Mouse (Mus musculus): ENCODE measurements around the gene Grid1. TPM values are rescaled to one million over a fixed set of nuclear protein-coding genes. Genes with fewer than 3 reads are reported as not detected.
A peak's percentile ranks its signal among the peaks of the same experiment; 100 is the strongest.

Grid1 gene
- polyA plus RNA-seq, 1 experiment from 2014 or later: 0.36 TPM

- no peaks in the 10 kb centered on the region for H3K36me3 ChIP-seq (ENCODE audit: control insufficient read depth, insufficient read depth, low read length)
- no peak overlapping the region for H3K9ac ChIP-seq (ENCODE audit: low read length)
- no peaks in the 10 kb centered on the region for H3K9me3 ChIP-seq (ENCODE audit: control insufficient read depth, low read length)
- H3K4me1 ChIP-seq (replicated peaks; ENCODE audit: control insufficient read depth, insufficient read depth, low read length): no peaks in the 10 kb centered on the region
- DNase-seq (ENCODE audit: low spot score): no peak
- 93% methylated on average over 4 of the region's 4 CpGs for WGBS
- no peak overlapping the region for H3K4me2 ChIP-seq (ENCODE audit: low read depth, low read length, severe bottlenecking)
- no peaks in the 10 kb centered on the region for H3K27me3 ChIP-seq (ENCODE audit: control insufficient read depth, insufficient read depth, low read length)
- no peak overlapping the region for H3K27ac ChIP-seq (ENCODE audit: low read depth, low read length)
- H3K4me3 ChIP-seq (ENCODE audit: low read depth, low read length): no peak overlapping the region
- ATAC-seq (replicated peaks; ENCODE audit: low FRiP score): no peak
Measured at GRCm38 (mm10) chr14:35219021-35219420, 399.1 kb downstream of the Grid1 start.

- Histone ChIP-seq H3K9me3 (ENCODE audit: control insufficient read depth, low read length) (no peaks in the 10 kb centered on the region), H3K4me3 (ENCODE audit: low read depth, low read length) (no peak overlapping the region), H3K36me3 (ENCODE audit: control insufficient read depth, insufficient read depth, low read length) (no peaks in the 10 kb centered on the region), H3K4me1 (replicated peaks; ENCODE audit: control insufficient read depth, insufficient read depth, low read length) (no peaks in the 10 kb centered on the region), H3K27me3 (ENCODE audit: control insufficient read depth, insufficient read depth, low read length) (no peaks in the 10 kb centered on the region), H3K9ac (ENCODE audit: low read length) (no peak overlapping the region), H3K4me2 (ENCODE audit: low read depth, low read length, severe bottlenecking) (no peak overlapping the region), H3K27ac (ENCODE audit: low read depth, low read length) (no peak overlapping the region)
- 81% methylated on average over 2 of the region's 2 CpGs for WGBS
- ATAC-seq (replicated peaks; ENCODE audit: low FRiP score): no peak
- no peak for DNase-seq (ENCODE audit: low spot score)
Measured at GRCm38 (mm10) chr14:35222196-35222595, 402.3 kb downstream of the Grid1 start.

GRCm38 (mm10) chr14:35227581-35227980, 407.7 kb downstream of the Grid1 start:
- Histone ChIP-seq H3K4me2 (ENCODE audit: low read depth, low read length, severe bottlenecking) (no peak overlapping the region), H3K9ac (ENCODE audit: low read length) (no peak overlapping the region), H3K27ac (ENCODE audit: low read depth, low read length) (no peak overlapping the region), H3K4me3 (ENCODE audit: low read depth, low read length) (no peak overlapping the region), H3K4me1 (replicated peaks; ENCODE audit: control insufficient read depth, insufficient read depth, low read length) (no peaks in the 10 kb centered on the region), H3K9me3 (ENCODE audit: control insufficient read depth, low read length) (no peaks in the 10 kb centered on the region), H3K36me3 (ENCODE audit: control insufficient read depth, insufficient read depth, low read length) (no peaks in the 10 kb centered on the region), H3K27me3 (ENCODE audit: control insufficient read depth, insufficient read depth, low read length) (no peaks in the 10 kb centered on the region)
- DNase-seq (ENCODE audit: low spot score) (no peak), ATAC-seq (replicated peaks; ENCODE audit: low FRiP score) (no peak)
- WGBS: 86% methylated on average over 5 of the region's 5 CpGs

- H3K4me3 ChIP-seq (ENCODE audit: low read depth, low read length): no peak overlapping the region
- ATAC-seq (replicated peaks; ENCODE audit: low FRiP score) (no peak), DNase-seq (ENCODE audit: low spot score) (no peak)
- H3K27me3 ChIP-seq (ENCODE audit: control insufficient read depth, insufficient read depth, low read length): no peaks in the 10 kb centered on the region
- H3K9me3 ChIP-seq (ENCODE audit: control insufficient read depth, low read length): no peaks in the 10 kb centered on the region
- no peaks in the 10 kb centered on the region for H3K4me1 ChIP-seq (replicated peaks; ENCODE audit: control insufficient read depth, insufficient read depth, low read length)
- no peak overlapping the region for H3K4me2 ChIP-seq (ENCODE audit: low read depth, low read length, severe bottlenecking)
- no peak overlapping the region for H3K9ac ChIP-seq (ENCODE audit: low read length)
- H3K27ac ChIP-seq (ENCODE audit: low read depth, low read length): no peak overlapping the region
- no peaks in the 10 kb centered on the region for H3K36me3 ChIP-seq (ENCODE audit: control insufficient read depth, insufficient read depth, low read length)
Measured at GRCm38 (mm10) chr14:35231384-35231783, 411.5 kb downstream of the Grid1 start.

GRCm38 (mm10) chr14:35242882-35243281, 423.0 kb downstream of the Grid1 start:
- H3K4me2 ChIP-seq (ENCODE audit: low read depth, low read length, severe bottlenecking): no peak overlapping the region
- H3K9me3 ChIP-seq (ENCODE audit: control insufficient read depth, low read length): no peaks in the 10 kb centered on the region
- H3K27ac ChIP-seq (ENCODE audit: low read depth, low read length): no peak overlapping the region
- H3K9ac ChIP-seq (ENCODE audit: low read length): no peak overlapping the region
- no peak for ATAC-seq (replicated peaks; ENCODE audit: low FRiP score)
- H3K36me3 ChIP-seq (ENCODE audit: control insufficient read depth, insufficient read depth, low read length): no peaks in the 10 kb centered on the region
- H3K4me1 ChIP-seq (replicated peaks; ENCODE audit: control insufficient read depth, insufficient read depth, low read length): no peaks in the 10 kb centered on the region
- no peak for DNase-seq (ENCODE audit: low spot score)
- H3K4me3 ChIP-seq (ENCODE audit: low read depth, low read length): no peak overlapping the region
- 95% methylated on average over 6 of the region's 6 CpGs for WGBS
- no peaks in the 10 kb centered on the region for H3K27me3 ChIP-seq (ENCODE audit: control insufficient read depth, insufficient read depth, low read length)

GRCm38 (mm10) chr14:35244776-35245548, 425.1 kb downstream of the Grid1 start:
- H3K9me3 ChIP-seq (ENCODE audit: control insufficient read depth, low read length): no peaks in the 10 kb centered on the region
- H3K36me3 ChIP-seq (ENCODE audit: control insufficient read depth, insufficient read depth, low read length): no peaks in the 10 kb centered on the region
- H3K4me3 ChIP-seq (ENCODE audit: low read depth, low read length): no peak overlapping the region
- no peak overlapping the region for H3K9ac ChIP-seq (ENCODE audit: low read length)
- ATAC-seq (replicated peaks; ENCODE audit: low FRiP score): peak; percentile 78
- no peak for DNase-seq (ENCODE audit: low spot score)
- no peak overlapping the region for H3K27ac ChIP-seq (ENCODE audit: low read depth, low read length)
- no peaks in the 10 kb centered on the region for H3K27me3 ChIP-seq (ENCODE audit: control insufficient read depth, insufficient read depth, low read length)
- 67% methylated on average over 7 of the region's 7 CpGs for WGBS
- H3K4me2 ChIP-seq (ENCODE audit: low read depth, low read length, severe bottlenecking): no peak overlapping the region
- no peaks in the 10 kb centered on the region for H3K4me1 ChIP-seq (replicated peaks; ENCODE audit: control insufficient read depth, insufficient read depth, low read length)

GRCm38 (mm10) chr14:35250412-35250811, 430.5 kb downstream of the Grid1 start:
- no peaks in the 10 kb centered on the region for H3K27me3 ChIP-seq (ENCODE audit: control insufficient read depth, insufficient read depth, low read length)
- WGBS: 92% methylated on average over 4 of the region's 4 CpGs
- no peak overlapping the region for H3K4me3 ChIP-seq (ENCODE audit: low read depth, low read length)
- no peak overlapping the region for H3K9ac ChIP-seq (ENCODE audit: low read length)
- ATAC-seq (replicated peaks; ENCODE audit: low FRiP score): no peak
- H3K9me3 ChIP-seq (ENCODE audit: control insufficient read depth, low read length): no peaks in the 10 kb centered on the region
- H3K36me3 ChIP-seq (ENCODE audit: control insufficient read depth, insufficient read depth, low read length): no peaks in the 10 kb centered on the region
- H3K4me2 ChIP-seq (ENCODE audit: low read depth, low read length, severe bottlenecking): no peak overlapping the region
- no peak for DNase-seq (ENCODE audit: low spot score)
- H3K27ac ChIP-seq (ENCODE audit: low read depth, low read length): no peak overlapping the region
- no peaks in the 10 kb centered on the region for H3K4me1 ChIP-seq (replicated peaks; ENCODE audit: control insufficient read depth, insufficient read depth, low read length)

- no peak overlapping the region for H3K4me3 ChIP-seq (ENCODE audit: low read depth, low read length)
- WGBS: 81% methylated on average over 2 of the region's 2 CpGs
- no peak for DNase-seq (ENCODE audit: low spot score)
- no peak for ATAC-seq (replicated peaks; ENCODE audit: low FRiP score)
- H3K4me2 ChIP-seq (ENCODE audit: low read depth, low read length, severe bottlenecking): no peak overlapping the region
- no peaks in the 10 kb centered on the region for H3K36me3 ChIP-seq (ENCODE audit: control insufficient read depth, insufficient read depth, low read length)
- H3K27me3 ChIP-seq (ENCODE audit: control insufficient read depth, insufficient read depth, low read length): no peaks in the 10 kb centered on the region
- H3K9me3 ChIP-seq (ENCODE audit: control insufficient read depth, low read length): no peaks in the 10 kb centered on the region
- no peak overlapping the region for H3K9ac ChIP-seq (ENCODE audit: low read length)
- no peak overlapping the region for H3K27ac ChIP-seq (ENCODE audit: low read depth, low read length)
- no peaks in the 10 kb centered on the region for H3K4me1 ChIP-seq (replicated peaks; ENCODE audit: control insufficient read depth, insufficient read depth, low read length)
Measured at GRCm38 (mm10) chr14:35254477-35254876, 434.6 kb downstream of the Grid1 start.

- Histone ChIP-seq H3K9ac (ENCODE audit: low read length) (no peak overlapping the region), H3K9me3 (ENCODE audit: control insufficient read depth, low read length) (no peaks in the 10 kb centered on the region), H3K36me3 (ENCODE audit: control insufficient read depth, insufficient read depth, low read length) (no peaks in the 10 kb centered on the region), H3K4me2 (ENCODE audit: low read depth, low read length, severe bottlenecking) (no peak overlapping the region), H3K27me3 (ENCODE audit: control insufficient read depth, insufficient read depth, low read length) (no peaks in the 10 kb centered on the region), H3K4me3 (ENCODE audit: low read depth, low read length) (no peak overlapping the region), H3K4me1 (replicated peaks; ENCODE audit: control insufficient read depth, insufficient read depth, low read length) (no peaks in the 10 kb centered on the region), H3K27ac (ENCODE audit: low read depth, low read length) (no peak overlapping the region)
- WGBS: 86% methylated on average over 4 of the region's 4 CpGs
- DNase-seq (ENCODE audit: low spot score) (no peak), ATAC-seq (replicated peaks; ENCODE audit: low FRiP score) (no peak)
Measured at GRCm38 (mm10) chr14:35270260-35270659, 450.4 kb downstream of the Grid1 start.
